Mouse (Mus musculus): Measurements from ENCODE around the gene Gda. TPM values are rescaled to one million over a fixed set of nuclear protein-coding genes. Genes with fewer than 3 reads are reported as not detected.
A peak's percentile ranks its signal among the peaks of the same experiment; 100 is the strongest.

Gene Gda
- polyA plus RNA-seq, 1 experiment = 75.1 TPM

GRCm38 (mm10) chr19:21491391-21491790 is 18.1 kb upstream of the Gda start:
- no peak overlapping the region for H3K4me3 ChIP-seq (ENCODE audit: insufficient read depth, low read length)
- TF ChIP-seq CTCF (IDR thresholded peaks at IDR 0.05; ENCODE audit: extremely low read depth, insufficient read depth, low read length) (no peak), POLR2A (IDR thresholded peaks at IDR 0.05; ENCODE audit: extremely low read depth, insufficient read depth, low read length) (no peak)
- peaks cover 1% of the 10 kb centered on the region; the same call in 1 of the 2 replicates for H3K4me1 ChIP-seq (ENCODE audit: control insufficient read depth, insufficient read depth, low read length)
- no peak overlapping the region for H3K27ac ChIP-seq (ENCODE audit: insufficient read depth, low read length)

GRCm38 (mm10) chr19:21487124-21487944 is 14.1 kb upstream of the Gda start:
- TF ChIP-seq POLR2A (IDR thresholded peaks at IDR 0.05; ENCODE audit: extremely low read depth, insufficient read depth, low read length) (no peak), CTCF (IDR thresholded peaks at IDR 0.05; ENCODE audit: extremely low read depth, insufficient read depth, low read length) (no peak)
- Histone ChIP-seq H3K4me1 (ENCODE audit: control insufficient read depth, insufficient read depth, low read length) (peaks cover 1% of the 10 kb centered on the region; the same call in 1 of the 2 replicates), H3K4me3 (ENCODE audit: insufficient read depth, low read length) (no peak overlapping the region), H3K27ac (ENCODE audit: insufficient read depth, low read length) (no peak overlapping the region)

- peaks cover 3% of the 10 kb centered on the region; the same call in 1 of the 2 replicates for H3K4me1 ChIP-seq (ENCODE audit: control insufficient read depth, insufficient read depth, low read length)
- H3K4me3 ChIP-seq (ENCODE audit: insufficient read depth, low read length) = no peak overlapping the region
- no peak for TF ChIP-seq POLR2A (IDR thresholded peaks at IDR 0.05; ENCODE audit: extremely low read depth, insufficient read depth, low read length)
- TF ChIP-seq CTCF (IDR thresholded peaks at IDR 0.05; ENCODE audit: extremely low read depth, insufficient read depth, low read length) = no peak
- H3K27ac ChIP-seq (ENCODE audit: insufficient read depth, low read length) = no peak overlapping the region
Measured at GRCm38 (mm10) chr19:21482096-21482495, 8.9 kb upstream of the Gda start.

GRCm38 (mm10) chr19:21481031-21481430 is 7.8 kb upstream of the Gda start:
- no peak overlapping the region for H3K4me3 ChIP-seq (ENCODE audit: insufficient read depth, low read length)
- TF ChIP-seq CTCF (IDR thresholded peaks at IDR 0.05; ENCODE audit: extremely low read depth, insufficient read depth, low read length) (no peak), POLR2A (IDR thresholded peaks at IDR 0.05; ENCODE audit: extremely low read depth, insufficient read depth, low read length) (no peak)
- no peak overlapping the region for H3K27ac ChIP-seq (ENCODE audit: insufficient read depth, low read length)
- H3K4me1 ChIP-seq (ENCODE audit: control insufficient read depth, insufficient read depth, low read length) = peaks cover 5% of the 10 kb centered on the region; the same call in 1 of the 2 replicates

GRCm38 (mm10) chr19:21480053-21480419 is 6.8 kb upstream of the Gda start:
- Histone ChIP-seq H3K27ac (ENCODE audit: insufficient read depth, low read length) (peak overlapping the region; percentile 16; the same call in 1 of the 2 replicates), H3K4me1 (ENCODE audit: control insufficient read depth, insufficient read depth, low read length) (peaks cover 5% of the 10 kb centered on the region; the same call in 1 of the 2 replicates), H3K4me3 (ENCODE audit: insufficient read depth, low read length) (no peak overlapping the region)
- TF ChIP-seq CTCF (IDR thresholded peaks at IDR 0.05; ENCODE audit: extremely low read depth, insufficient read depth, low read length) = no peak
- TF ChIP-seq POLR2A (IDR thresholded peaks at IDR 0.05; ENCODE audit: extremely low read depth, insufficient read depth, low read length) = no peak

DNA sequence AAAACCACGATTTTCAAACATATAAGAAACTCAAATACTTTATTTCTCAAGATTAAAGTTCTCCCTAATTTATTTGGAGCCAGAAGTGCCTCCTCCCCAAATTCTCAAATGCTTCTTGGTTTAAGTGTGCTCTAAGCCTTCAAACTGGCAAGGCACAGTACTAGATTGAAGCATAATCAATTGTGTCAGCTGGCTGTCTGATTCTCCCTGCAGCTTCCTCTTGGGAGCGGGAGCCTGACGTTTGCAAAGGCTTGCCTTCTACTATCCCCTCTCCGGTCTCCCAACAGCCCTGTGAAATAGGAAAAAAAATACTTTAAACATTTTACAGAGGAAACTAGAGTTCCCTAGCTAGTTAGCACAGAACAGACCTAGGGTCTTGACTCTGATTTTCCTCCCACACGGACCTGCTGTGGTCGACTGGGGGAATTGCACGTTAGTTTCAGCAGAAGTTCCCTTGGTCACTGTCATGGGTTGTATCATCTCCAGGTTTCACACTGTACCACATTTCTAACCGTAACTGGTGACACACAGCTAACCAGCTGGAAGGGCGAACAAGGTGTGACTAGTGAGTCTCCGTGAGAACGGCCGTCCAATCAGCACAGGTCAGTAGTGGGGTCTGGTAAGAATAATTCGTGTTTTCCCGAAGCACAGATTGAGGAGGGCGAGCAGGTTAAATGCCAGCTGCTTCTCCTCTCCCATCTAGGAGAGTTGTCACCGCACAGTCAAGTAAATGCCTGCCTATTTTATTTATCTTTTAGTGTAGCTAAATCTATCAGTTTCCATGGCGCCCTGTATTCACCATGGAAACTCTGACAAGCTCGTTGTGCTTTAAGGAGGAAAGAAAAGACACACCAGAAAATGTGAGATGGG is 6.2 kb upstream of the Gda start:
- peaks cover 5% of the 10 kb centered on the region; the same call in 1 of the 2 replicates for H3K4me1 ChIP-seq (ENCODE audit: control insufficient read depth, insufficient read depth, low read length)
- TF ChIP-seq CTCF (IDR thresholded peaks at IDR 0.05; ENCODE audit: extremely low read depth, insufficient read depth, low read length) (no peak), POLR2A (IDR thresholded peaks at IDR 0.05; ENCODE audit: extremely low read depth, insufficient read depth, low read length) (no peak)
- H3K27ac ChIP-seq (ENCODE audit: insufficient read depth, low read length) = peak overlapping the region; percentile 16
- no peak overlapping the region; the same call in 1 of the 2 replicates for H3K4me3 ChIP-seq (ENCODE audit: insufficient read depth, low read length)

DNA sequence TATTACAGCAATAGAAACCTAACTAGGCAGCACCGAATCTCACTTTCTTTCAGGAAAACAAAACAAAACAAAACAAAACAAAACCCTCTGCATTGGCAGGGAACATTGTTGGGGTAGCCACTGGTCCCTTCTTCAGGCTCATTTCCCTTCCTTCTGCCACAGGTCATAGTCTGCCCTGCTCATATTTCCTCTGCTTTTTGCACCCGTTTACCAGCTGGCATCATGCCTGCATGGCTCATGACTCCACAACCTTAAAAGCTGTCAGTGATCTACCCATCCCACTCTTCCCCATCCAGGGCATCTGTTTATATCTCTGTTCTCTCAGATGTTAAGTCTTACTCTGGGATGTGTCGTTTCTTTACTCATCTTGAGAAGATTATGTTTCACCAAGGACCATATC is 5.3 kb upstream of the Gda start:
- TF ChIP-seq POLR2A (IDR thresholded peaks at IDR 0.05; ENCODE audit: extremely low read depth, insufficient read depth, low read length) (no peak), CTCF (IDR thresholded peaks at IDR 0.05; ENCODE audit: extremely low read depth, insufficient read depth, low read length) (no peak)
- Histone ChIP-seq H3K4me3 (ENCODE audit: insufficient read depth, low read length) (no peak overlapping the region), H3K27ac (ENCODE audit: insufficient read depth, low read length) (no peak overlapping the region; the same call in 1 of the 2 replicates), H3K4me1 (ENCODE audit: control insufficient read depth, insufficient read depth, low read length) (peaks cover 5% of the 10 kb centered on the region; the same call in 1 of the 2 replicates)

DNA sequence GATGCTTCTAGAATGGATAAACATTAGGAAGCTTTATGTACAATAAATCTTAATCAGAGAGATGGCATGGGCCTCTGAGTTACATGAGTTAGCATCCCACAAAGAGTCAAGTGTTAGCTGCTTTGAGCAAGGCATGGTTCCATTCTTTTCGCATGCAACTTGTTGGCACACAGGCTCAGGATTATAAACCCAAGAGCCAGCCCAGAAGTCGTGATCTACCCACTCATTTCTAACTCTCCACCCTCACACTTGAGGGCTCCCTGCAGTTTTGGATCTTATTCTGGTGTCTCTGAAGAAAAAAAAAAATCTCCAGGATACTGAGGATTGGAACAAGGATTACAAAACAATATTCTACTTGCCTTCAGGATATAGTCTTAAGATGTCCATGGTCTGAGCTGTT is 4.5 kb upstream of the Gda start:
- Histone ChIP-seq H3K4me3 (ENCODE audit: insufficient read depth, low read length) (no peak overlapping the region), H3K27ac (ENCODE audit: insufficient read depth, low read length) (no peak overlapping the region), H3K4me1 (ENCODE audit: control insufficient read depth, insufficient read depth, low read length) (peaks cover 5% of the 10 kb centered on the region; the same call in 1 of the 2 replicates)
- TF ChIP-seq CTCF (IDR thresholded peaks at IDR 0.05; ENCODE audit: extremely low read depth, insufficient read depth, low read length) = no peak
- no peak for TF ChIP-seq POLR2A (IDR thresholded peaks at IDR 0.05; ENCODE audit: extremely low read depth, insufficient read depth, low read length)

DNA sequence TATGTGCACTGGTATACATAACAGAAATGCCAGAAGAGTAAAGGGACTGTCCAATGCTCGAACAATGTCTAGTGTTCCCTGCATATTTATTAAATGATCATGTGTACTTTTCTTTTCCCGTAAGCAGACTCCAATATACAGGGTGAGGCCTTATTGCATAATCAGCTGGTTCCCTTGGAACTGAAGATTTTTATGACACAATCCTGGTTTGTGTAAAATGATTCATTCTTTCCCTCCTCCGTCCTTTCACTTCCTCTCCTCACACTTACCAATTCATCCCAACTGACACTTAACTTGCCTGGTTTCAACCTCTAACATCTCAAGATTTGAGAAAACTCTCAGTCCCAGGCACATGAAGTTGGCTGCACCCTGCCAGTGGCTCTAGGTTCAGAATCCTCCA is 3.5 kb upstream of the Gda start:
- Histone ChIP-seq H3K4me1 (ENCODE audit: control insufficient read depth, insufficient read depth, low read length) (peaks cover 6% of the 10 kb centered on the region; the same call in 1 of the 2 replicates), H3K4me3 (ENCODE audit: insufficient read depth, low read length) (no peak overlapping the region), H3K27ac (ENCODE audit: insufficient read depth, low read length) (no peak overlapping the region)
- TF ChIP-seq POLR2A (IDR thresholded peaks at IDR 0.05; ENCODE audit: extremely low read depth, insufficient read depth, low read length) (no peak), CTCF (IDR thresholded peaks at IDR 0.05; ENCODE audit: extremely low read depth, insufficient read depth, low read length) (no peak)

All from cortical plate, adult 2 months (tissue).